Mouse (Mus musculus) ES-E14 (cell line): ENCODE results near the gene Wrnip1.

Experiments used
- HCFC1 ChIP-seq: IDR thresholded peaks from 2 replicates; pipeline ENCODE4 v1.6.1; 2012; ENCODE audit warnings: low read length, inconsistent platforms, borderline replicate concordance; ENCODE audit not compliant: insufficient read depth
- MAFK ChIP-seq: IDR thresholded peaks from 2 replicates; pipeline ENCODE4 v1.6.1; 2014; ENCODE audit warnings: mild to moderate bottlenecking, low read depth, low read length, inconsistent platforms; ENCODE audit not compliant: insufficient read depth
- ZNF384 ChIP-seq: IDR thresholded peaks from 2 replicates; pipeline ENCODE4 v1.6.1; 2012; ENCODE audit warnings: low read depth, low read length, inconsistent platforms

- TF ChIP-seq ZNF384 (no peak), MAFK (no peak), HCFC1 (no peak)
Observed at GRCm38 (mm10) chr13:32764448-32764847, 37.4 kb upstream of the Wrnip1 start.
